Mouse (Mus musculus): ENCODE measurements around the gene Cd6.

Cd6 gene

GRCm38 (mm10) chr19:10798576-10798975, 31.3 kb downstream of the Cd6 start:
- DNase-seq = no peak

GRCm38 (mm10) chr19:10794916-10795315, 34.9 kb downstream of the Cd6 start:
- DNase-seq = no peak

- DNase-seq = no peak
Measured at GRCm38 (mm10) chr19:10793044-10793443, 36.8 kb downstream of the Cd6 start.

- no peak for DNase-seq
Measured at GRCm38 (mm10) chr19:10790323-10790722, 39.5 kb downstream of the Cd6 start.

- DNase-seq = no peak
Measured at GRCm38 (mm10) chr19:10788242-10788641, 41.6 kb downstream of the Cd6 start.

GRCm38 (mm10) chr19:10787406-10787805, 42.5 kb downstream of the Cd6 start:
- DNase-seq = no peak

GRCm38 (mm10) chr19:10786753-10787152, 43.1 kb downstream of the Cd6 start:
- no peak for DNase-seq

GRCm38 (mm10) chr19:10784796-10785459, 44.9 kb downstream of the Cd6 start:
- DNase-seq = no peak

GRCm38 (mm10) chr19:10784061-10784460, 45.8 kb downstream of the Cd6 start:
- no peak for DNase-seq

GRCm38 (mm10) chr19:10783168-10783567, 46.7 kb downstream of the Cd6 start:
- DNase-seq = no peak

- no peak for DNase-seq
Measured at GRCm38 (mm10) chr19:10781641-10782040, 48.2 kb downstream of the Cd6 start.

GRCm38 (mm10) chr19:10776906-10777305, 53.0 kb downstream of the Cd6 start:
- DNase-seq = no peak

GRCm38 (mm10) chr19:10774141-10774540, 55.7 kb downstream of the Cd6 start:
- no peak for DNase-seq

GRCm38 (mm10) chr19:10773384-10773783, 56.5 kb downstream of the Cd6 start:
- no peak for DNase-seq

- no peak for DNase-seq
Measured at GRCm38 (mm10) chr19:10772866-10773265, 57.0 kb downstream of the Cd6 start.

- DNase-seq = no peak
Measured at GRCm38 (mm10) chr19:10771995-10772394, 57.9 kb downstream of the Cd6 start.

GRCm38 (mm10) chr19:10769429-10770195, 60.2 kb downstream of the Cd6 start:
- DNase-seq = no peak

GRCm38 (mm10) chr19:10768694-10769428, 61.0 kb downstream of the Cd6 start:
- no peak for DNase-seq

GRCm38 (mm10) chr19:10767631-10768030, 62.2 kb downstream of the Cd6 start:
- no peak for DNase-seq

- DNase-seq = no peak
Measured at GRCm38 (mm10) chr19:10763381-10764031, 66.4 kb downstream of the Cd6 start.

GRCm38 (mm10) chr19:10762468-10762867, 67.4 kb downstream of the Cd6 start:
- DNase-seq = no peak

- no peak for DNase-seq
Measured at GRCm38 (mm10) chr19:10761794-10762415, 68.0 kb downstream of the Cd6 start.
